Mouse (Mus musculus) lung, postnatal 14 days (tissue): ENCODE data around the gene Zfp146.
A peak's percentile ranks its signal among the peaks of the same experiment; 100 is the strongest.
"Not testable (repeated sequence)": the region's sequence is repeated elsewhere in the genome, so short reads cannot be mapped to it uniquely, and the experiment has no call there.

Source experiments
- DNase-seq: peaks from one replicate; pipeline ENCODE4 v3.0.0; 2021

Gene Zfp146

DNA sequence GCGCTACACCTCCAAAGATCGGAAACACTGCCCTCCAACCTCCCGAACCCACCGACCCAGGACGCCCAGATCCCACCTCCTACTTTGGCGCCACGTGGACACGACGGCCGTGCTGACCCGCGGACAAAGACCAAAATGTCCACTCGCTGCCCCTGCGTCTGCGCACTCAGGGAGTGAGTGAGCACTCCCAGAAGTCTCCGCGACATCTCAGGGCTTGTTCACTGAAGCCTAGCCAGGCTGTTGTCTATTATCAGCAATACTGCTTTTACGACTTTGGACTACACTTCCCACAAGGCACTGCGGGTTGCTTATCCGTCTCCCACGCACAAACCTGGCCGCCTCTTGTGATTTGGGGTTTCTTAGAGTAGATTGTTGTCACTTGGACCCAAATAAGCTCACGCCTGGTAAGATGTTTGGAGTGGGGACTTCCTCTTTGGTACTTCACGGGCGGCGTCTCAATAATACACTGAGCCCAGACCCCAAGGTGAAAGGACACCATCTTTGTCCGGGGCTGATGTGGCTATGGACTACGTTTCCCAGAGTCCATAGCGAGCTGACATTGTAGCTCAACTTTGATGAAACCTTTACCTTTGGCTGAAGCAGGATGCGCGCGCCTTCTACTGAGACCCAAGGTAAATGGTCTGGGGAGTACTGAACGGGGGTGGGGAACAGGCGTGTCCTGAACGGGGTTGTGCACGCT, at the start of gene Zfp146:
Gene Zfp146 (minus strand): TSS at position 168 of the 700 bp plus-strand sequence.
- DNase-seq = peak; percentile 89

DNA sequence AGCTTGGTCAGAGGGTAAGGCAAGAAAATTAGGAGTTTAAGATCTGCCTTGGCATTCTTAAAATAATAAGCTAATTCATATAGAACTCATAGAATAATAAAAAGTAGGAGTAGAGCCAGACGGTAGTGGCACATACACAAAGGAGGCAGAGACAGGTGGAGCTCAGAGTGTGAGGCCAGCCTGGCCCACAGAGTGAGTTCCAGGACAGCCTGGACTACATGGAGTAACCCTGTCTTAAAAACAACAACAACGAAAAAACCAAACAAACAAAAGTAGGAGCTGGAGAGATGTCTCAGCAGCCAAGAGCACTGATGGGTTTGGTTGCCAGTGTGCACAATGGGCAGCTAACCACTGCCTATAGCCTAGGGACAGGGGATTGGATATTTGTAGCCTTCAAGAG, 47.7 kb upstream of the Zfp146 start:
- no peak for DNase-seq

- DNase-seq = peak; percentile 83
Observed at GRCm38 (mm10) chr7:30216723-30217151, 47.2 kb upstream of the Zfp146 start.

- no peak for DNase-seq
Observed at GRCm38 (mm10) chr7:30215875-30216274, 46.3 kb upstream of the Zfp146 start.

- no peak for DNase-seq
Observed at GRCm38 (mm10) chr7:30213881-30214280, 44.3 kb upstream of the Zfp146 start.

DNA sequence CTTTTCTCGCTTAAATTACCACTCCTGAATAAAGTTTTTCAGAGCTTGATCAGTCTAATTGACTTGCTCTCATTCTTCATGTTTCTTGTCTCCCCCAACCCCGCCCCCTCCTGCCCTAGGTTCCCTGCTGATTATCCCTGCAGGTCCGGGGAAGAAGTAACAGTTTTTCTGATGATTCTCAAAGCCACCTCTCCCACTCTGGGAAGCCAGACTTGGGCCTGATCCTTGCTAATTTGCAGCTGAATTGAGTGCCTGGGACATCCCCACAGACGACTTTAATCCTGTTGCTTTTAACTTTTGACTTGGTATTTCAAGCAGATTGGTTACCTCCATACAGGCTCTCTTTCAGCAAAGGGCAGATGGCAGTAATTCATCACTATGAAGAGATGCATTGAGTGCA, 41.5 kb upstream of the Zfp146 start:
- DNase-seq = no peak

DNA sequence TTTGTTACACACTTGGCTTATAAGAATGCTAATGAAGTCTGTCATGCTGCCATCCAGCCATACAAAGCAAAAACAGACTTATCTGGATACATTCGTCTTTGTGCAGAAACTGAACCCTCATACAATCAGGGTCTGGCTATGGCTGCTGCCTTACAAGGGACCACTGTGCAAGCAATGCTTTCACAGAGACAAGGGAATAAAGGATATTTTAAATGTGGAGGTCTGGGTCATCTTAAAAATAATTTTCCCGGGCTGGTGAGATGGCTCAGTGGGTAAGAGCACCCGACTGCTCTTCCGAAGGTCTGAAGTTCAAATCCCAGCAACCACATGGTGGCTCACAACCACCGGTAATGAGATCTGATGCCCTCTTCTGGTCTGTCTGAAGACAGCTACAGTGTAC, 36.8 kb upstream of the Zfp146 start:
- DNase-seq = not testable (repeated sequence)

- DNase-seq = peak; percentile 80
Observed at GRCm38 (mm10) chr7:30205383-30205782, 35.8 kb upstream of the Zfp146 start.

DNA sequence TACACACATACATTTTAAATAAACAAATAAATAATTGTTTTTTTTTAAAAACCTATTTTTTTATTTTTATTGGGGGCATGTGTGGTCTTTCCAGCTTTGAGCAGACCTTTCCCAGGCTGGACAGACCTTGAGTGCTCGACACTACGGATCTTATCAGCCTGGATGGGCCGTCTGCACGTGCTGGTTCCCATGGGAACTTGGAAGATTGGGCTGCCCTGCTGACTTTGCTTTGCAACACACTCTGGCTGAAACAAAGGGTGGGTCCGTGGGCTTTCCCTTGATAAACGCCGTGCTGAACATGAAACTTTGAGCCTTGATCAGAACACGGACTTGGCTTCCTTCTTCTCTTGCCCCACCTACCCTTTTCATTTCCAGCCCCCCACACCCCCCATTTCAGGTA, 34.8 kb upstream of the Zfp146 start:
- no peak for DNase-seq

DNA sequence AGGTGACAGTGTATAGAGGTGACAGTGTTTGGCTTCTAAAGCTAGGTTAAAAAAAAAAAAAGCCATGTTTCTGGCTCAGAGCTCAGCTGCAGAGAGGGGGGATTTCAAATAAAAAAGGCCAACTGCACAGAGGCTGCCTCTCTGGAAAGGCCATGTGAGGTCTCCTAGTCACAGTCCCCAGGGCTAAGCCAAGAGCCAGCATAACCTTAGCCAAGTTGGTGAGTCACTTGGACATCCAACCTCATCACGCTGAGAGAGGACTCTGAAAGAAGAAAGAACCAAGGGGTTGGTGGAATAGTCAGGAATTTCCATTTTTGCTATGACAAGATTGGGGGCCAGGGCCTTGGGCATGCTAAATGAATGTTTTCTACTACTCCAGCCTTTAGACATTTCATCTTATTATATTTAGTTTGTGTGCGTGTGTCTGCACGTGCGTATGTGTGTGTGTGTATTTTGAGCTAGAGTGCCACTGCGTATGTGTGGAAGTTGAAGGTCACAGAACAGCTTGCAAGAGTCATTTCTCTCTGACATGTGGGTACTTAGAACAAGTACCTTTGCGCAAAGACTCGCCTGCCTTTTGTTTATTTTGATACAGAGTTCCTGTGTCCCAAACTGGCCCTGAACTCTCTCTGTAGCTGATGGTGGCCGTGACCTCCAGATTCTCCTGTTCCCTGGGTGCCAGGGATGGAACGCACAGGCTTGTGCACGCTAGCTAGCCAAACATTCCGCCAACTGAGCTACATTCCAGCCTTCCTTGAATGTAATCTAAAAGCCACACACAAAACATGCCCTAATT, 33.5 kb upstream of the Zfp146 start:
- peak; percentile 24 for DNase-seq

GRCm38 (mm10) chr7:30200661-30201060, 31.1 kb upstream of the Zfp146 start:
- not testable (repeated sequence) for DNase-seq

- no peak for DNase-seq
Observed at GRCm38 (mm10) chr7:30200200-30200599, 30.6 kb upstream of the Zfp146 start.

- DNase-seq = no peak
Observed at GRCm38 (mm10) chr7:30199498-30200139, 30.1 kb upstream of the Zfp146 start.

DNA sequence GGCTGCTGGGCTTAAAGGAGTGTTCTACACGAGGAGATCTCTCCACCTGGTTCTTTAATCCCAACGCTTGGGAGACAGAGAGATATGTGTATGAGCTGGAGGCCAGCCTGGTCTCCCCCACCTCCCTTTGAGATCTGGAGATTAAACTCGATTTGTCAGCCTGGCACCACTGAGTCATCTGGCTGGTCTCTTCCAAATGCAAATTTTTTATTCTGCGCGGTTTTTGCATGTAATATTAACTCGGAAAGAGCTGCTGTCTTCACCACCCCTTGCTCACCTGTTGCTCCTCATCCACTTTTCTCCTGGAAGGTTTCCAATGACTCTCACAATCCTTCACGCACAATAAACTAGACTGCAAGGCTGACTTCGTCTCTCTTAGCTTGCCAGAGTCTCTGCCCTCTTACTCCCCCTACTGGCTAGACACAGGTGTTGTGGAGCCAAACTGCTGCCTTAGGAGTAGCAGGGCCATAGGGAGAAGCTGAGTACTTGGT, 29.0 kb upstream of the Zfp146 start, which contains the start of gene Capns1:
Gene Capns1 (minus strand): TSS at position 331 of the 491 bp plus-strand sequence.
- DNase-seq = peak; percentile 68

- no peak for DNase-seq
Observed at GRCm38 (mm10) chr7:30197592-30198129, 28.1 kb upstream of the Zfp146 start.

- DNase-seq = no peak
Observed at GRCm38 (mm10) chr7:30196171-30196570, 26.6 kb upstream of the Zfp146 start.

DNA sequence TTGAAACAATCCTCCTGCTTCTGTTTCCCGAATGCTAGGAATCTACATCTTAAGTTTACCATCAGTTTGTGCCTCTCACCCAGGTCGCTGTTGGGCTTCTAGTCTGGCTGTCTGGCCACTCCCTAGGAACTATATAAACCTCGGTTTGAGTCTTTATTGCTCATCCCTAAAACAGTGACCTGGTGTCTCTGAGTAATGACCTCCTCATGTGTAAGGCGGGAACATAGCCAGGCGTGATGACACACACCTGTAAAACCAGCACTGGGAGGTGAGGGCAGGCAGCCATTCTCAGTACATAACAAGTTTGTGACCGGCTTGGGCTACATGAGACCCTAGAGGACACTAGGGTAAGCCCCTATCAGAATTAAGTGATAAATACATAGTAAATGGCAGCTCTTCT, 25.9 kb upstream of the Zfp146 start:
- no peak for DNase-seq

DNA sequence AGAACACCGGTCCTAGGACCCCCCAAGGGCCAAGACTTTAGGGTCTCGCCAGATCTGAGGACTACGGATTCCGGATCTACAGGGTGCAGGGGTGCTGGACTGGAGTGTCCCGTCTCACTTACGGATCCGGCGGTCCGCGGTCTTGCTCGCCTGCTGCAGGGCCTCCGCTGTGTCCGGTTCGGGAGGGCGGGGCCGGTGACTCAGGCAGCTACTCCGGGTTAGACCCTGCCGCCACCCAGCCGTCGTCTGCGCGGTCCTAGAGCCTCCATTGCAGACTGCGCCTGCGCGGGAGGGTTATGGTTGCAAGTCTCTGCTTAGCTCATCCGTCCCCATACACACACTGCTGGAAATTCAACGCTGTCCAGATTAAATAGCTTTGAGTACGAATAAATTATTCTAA, 25.3 kb upstream of the Zfp146 start:
- DNase-seq = peak; percentile 97

DNA sequence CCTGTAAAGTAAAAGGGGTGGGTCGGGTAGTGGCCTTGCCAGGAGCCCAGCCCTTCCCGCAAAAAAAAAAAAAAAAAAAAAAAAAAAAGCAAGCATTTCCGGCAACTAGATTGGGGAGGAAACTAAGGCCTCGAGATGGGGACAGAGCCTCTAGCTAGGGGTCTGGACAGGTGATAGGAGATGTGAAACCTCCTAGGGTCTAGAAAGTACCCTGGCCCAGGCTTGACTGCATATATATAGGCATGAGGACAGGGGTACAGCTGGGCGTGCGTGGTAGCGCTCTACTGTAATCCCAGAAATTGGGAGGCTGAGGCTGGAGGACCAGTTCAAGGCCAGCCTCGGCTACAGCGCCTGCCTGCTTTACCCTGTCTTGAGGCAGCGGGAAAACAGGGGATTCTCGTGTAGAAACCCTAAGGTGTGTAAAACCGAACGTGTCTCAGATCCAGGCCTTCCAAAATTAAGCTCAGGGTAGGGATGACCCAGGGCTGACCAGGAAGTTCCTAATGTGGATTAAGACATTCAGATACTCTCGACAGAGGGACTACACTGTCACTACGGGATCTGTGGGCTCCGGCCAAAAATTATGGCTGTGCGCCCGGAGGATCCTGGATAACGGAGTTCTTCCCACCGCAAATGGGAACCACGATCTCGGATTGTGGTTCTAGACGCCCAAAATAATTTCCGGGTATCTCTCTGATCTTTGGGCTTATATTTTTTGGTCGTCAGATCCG, 24.7 kb upstream of the Zfp146 start:
- DNase-seq = peak; percentile 47

DNA sequence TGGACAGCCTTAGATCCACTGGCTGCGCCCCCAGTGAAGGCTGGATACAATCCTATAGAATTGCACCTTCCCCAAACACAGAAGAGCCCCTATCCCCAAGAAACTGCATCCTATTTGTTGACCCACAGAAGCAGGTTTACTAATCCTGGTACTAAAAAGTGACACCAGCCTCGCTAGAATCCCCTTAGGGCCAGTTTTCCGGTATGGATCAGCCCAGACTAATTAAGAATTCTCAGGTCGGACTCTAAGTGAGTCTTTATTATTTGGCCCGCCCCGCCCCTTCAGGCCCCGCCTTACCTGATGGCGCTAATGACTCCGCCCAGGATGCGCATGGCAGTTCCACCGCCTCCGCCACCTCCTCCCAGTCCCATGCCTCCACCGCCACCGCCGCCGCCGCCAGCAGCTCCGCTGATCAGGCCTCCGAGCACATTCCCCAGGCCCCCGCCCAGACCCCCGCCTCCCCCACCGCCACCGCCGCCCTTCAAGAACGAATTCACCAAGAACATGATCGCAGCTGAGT, 24.1 kb upstream of the Zfp146 start:
- DNase-seq = peak; percentile 84

DNA sequence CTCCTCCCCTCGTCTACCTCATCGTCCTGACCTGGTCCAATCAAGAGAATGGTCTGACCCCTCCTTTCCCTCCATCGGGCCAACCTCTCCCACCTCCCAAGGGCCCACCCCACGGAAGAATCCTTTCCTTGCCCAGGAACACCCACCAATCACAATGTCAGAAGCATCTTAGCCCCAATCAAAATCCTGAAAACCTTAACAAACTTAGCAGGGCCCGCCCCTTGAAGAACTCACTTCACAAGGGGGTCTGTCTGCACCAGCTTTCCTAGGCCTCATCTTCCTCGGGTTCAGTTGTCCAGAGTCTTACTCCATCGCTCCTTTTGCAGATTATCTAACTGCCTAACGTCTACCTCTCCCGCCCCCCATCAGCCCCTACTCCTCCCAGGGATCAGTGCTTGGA, 23.5 kb upstream of the Zfp146 start:
- DNase-seq = no peak

DNA sequence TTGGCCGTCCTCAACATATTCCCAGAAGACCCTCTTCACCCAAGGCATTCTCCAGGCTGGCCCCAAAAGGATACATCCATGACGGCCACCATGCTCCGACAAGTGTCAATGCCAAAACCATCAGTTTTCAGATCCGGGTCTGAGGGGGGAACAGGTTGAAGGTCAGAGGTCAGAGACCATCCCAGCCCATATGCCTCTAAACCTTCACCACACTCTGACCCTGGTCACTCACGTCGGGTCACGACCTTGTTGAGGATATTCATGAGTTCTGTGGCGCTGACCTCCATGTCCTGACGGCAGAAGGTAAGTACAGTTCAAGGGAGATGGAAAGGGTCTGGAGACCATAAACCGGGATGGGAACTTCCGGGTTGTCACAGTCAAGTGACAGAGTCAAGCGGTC, 22.5 kb upstream of the Zfp146 start:
- no peak for DNase-seq
